Mouse (Mus musculus) midbrain, embryonic 11.5 days (tissue): ENCODE results near the gene Ankrd36. TPM values are rescaled to one million over a fixed set of nuclear protein-coding genes. Genes with fewer than 3 reads are reported as not detected.

Experiments
- ATAC-seq: fragments of 200-750 bp; cut with Nextera tagmentation; 2 replicates; pipeline ENCODE4 v1.8.0; 2017; ENCODE audit warnings: moderate TSS enrichment, moderate library complexity; ENCODE audit not compliant: low FRiP score
- DNase-seq: peaks from one replicate; pipeline ENCODE4 v3.0.0; 2015; ENCODE audit warnings: low spot score; ENCODE audit errors: missing footprints
- H3K27ac ChIP-seq: fragments of 300-500 bp; sonication (generic); 2 replicates; pipeline ENCODE4 v1.5.1; 2014; ENCODE audit warnings: low read depth, low read length
- H3K27me3 ChIP-seq: fragments of 300-500 bp; sonication (generic); 2 replicates; pipeline ENCODE4 v1.6.1; 2014; ENCODE audit warnings: mild to moderate bottlenecking, low read length, moderate library complexity, mixed read lengths; ENCODE audit not compliant: control insufficient read depth, insufficient read depth
- H3K36me3 ChIP-seq: fragments of 300-500 bp; sonication (generic); 2 replicates; pipeline ENCODE4 v1.6.1; 2014; ENCODE audit warnings: mild to moderate bottlenecking, low read length, moderate library complexity, mixed read lengths; ENCODE audit not compliant: control insufficient read depth, insufficient read depth
- H3K4me1 ChIP-seq: fragments of 300-500 bp; sonication (generic); 2 replicates; pipeline ENCODE4 v1.6.1; 2014; ENCODE audit warnings: low read length; ENCODE audit not compliant: control insufficient read depth, insufficient read depth
- H3K4me2 ChIP-seq: fragments of 300-500 bp; sonication (generic); 2 replicates; pipeline ENCODE4 v1.6.1; 2014; ENCODE audit warnings: mild to moderate bottlenecking, moderate library complexity
- H3K4me3 ChIP-seq: fragments of 300-500 bp; sonication (generic); 2 replicates; pipeline ENCODE4 v1.5.1; 2014; ENCODE audit warnings: low read depth, low read length
- H3K9ac ChIP-seq: fragments of 300-500 bp; sonication (generic); 2 replicates; pipeline ENCODE4 v1.6.1; 2014; ENCODE audit warnings: low read length
- H3K9me3 ChIP-seq: fragments of 300-500 bp; sonication (generic); 2 replicates; pipeline ENCODE4 v1.6.1; 2016; ENCODE audit warnings: low read length; ENCODE audit not compliant: control insufficient read depth
- WGBS: fragments of 180-500 bp; shearing (Covaris S2); extraction: QIAGEN DNeasy Blood & Tissue Kit; methylation state at CpG from one replicate; pipeline ENCODE4 v1.1.7; 2014; 5-methylcytosine and 5-hydroxymethylcytosine counted together
- polyA plus RNA-seq: library from polyadenylated mRNA; unstranded; fragments of >200 nt; fragmentation: Nextera tagmentation; extraction: Ambion mirVana; gene quantifications from 2 replicates; pipeline ENCODE4 v1.2.1, GENCODE M21; 2014

Gene Ankrd36
- polyA plus RNA-seq, 1 experiment from 2014 or later = not detected

DNA sequence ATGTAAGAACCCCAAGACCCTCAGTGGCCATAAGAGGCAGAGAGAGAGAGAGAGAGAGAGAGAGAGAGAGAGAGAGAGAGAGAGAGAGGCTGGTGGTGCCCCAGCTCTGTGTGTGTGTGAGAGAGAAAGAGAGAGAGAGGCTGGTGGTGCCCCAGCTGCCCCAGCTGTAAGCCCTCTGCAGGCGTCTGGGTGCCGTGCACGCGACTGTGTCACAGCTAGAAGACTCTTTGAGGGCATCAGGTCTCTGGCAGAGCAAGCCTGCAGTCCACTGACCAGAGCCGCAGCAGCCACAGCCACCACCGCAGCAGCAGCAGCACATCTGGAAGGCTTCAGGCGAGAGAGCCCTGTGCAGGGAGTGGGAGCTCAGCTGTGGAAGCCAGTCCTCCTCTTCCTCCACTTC lies 114.8 kb downstream of the Ankrd36 start:
- no peak overlapping the region for H3K4me3 ChIP-seq
- DNase-seq (no peak), ATAC-seq (no peak)
- H3K27ac ChIP-seq = no peak overlapping the region
- no peaks in the 10 kb centered on the region for H3K36me3 ChIP-seq
- no peaks in the 10 kb centered on the region for H3K9me3 ChIP-seq
- H3K4me2 ChIP-seq = no peak overlapping the region
- no peaks in the 10 kb centered on the region for H3K4me1 ChIP-seq
- H3K9ac ChIP-seq = no peak overlapping the region
- no peaks in the 10 kb centered on the region for H3K27me3 ChIP-seq
- WGBS = 39% methylated on average over 7 of the region's 7 CpGs

DNA sequence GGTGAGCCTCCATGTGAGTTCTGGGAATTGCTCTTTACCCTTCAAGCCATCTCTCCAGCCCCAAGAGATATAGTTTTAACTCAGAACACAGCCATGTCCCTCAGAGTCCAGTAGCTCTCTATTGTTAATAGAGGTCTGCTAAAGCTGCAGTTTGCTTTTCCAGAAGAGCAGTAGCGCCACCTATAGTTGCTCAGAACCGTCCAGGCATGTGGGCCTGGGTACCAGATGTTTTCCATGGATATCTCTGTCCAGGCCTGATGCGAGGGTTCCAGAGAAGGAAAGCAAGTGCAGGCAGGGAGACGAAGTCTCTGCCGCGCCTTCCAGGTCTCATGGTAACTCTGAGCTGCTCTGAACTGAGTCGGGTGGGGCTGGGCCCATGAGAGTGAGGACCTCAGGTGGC lies 122.3 kb downstream of the Ankrd36 start:
- Histone ChIP-seq H3K4me1 (no peaks in the 10 kb centered on the region), H3K4me2 (no peak overlapping the region), H3K4me3 (no peak overlapping the region), H3K27me3 (no peaks in the 10 kb centered on the region), H3K36me3 (no peaks in the 10 kb centered on the region), H3K27ac (no peak overlapping the region), H3K9me3 (no peaks in the 10 kb centered on the region), H3K9ac (no peak overlapping the region)
- no peak for ATAC-seq
- WGBS = 36% methylated on average over 7 of the region's 7 CpGs
- DNase-seq = no peak

DNA sequence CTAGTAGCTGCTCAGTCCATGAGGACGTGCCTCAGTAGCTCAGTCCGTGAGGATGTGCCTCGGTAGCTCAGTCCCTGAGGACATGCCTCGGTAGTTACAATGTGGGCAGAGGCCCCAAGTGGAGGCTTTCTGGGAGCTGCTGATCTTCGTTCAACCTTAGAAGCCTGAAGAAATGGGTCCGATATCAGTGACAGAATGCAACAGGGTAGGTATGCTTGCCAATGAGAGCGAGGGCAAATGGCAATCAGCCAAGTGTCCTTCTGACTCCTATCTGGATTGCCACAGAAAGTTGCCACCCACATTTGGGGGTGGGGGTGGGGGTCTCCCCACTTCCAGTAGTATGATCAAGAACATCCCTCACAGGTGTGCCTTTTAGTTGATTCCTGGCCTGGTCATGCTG lies 131.3 kb downstream of the Ankrd36 start:
- no peak for ATAC-seq
- no peak overlapping the region for H3K4me3 ChIP-seq

DNA sequence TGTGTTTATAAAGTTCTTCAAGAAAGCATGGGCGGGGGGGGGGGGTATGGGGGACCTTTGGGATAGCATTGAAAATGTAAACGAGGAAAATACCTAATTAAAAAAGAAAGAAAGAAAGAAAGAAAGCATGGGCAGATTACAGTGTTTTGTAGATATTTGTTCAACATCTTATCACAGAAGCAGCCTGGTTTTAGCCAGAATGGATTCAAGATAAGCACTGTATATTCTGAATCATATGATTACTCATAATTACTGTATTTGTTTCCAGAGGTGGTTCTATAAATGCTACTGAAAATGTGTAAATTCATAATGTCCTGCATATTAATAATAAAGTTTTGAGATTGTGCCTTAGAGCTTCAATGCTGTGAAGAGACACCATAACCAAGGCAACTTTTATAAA lies 131.8 kb downstream of the Ankrd36 start:
- ATAC-seq (no peak), DNase-seq (no peak)
- no peak overlapping the region for H3K9ac ChIP-seq
- H3K9me3 ChIP-seq = no peaks in the 10 kb centered on the region
- H3K27ac ChIP-seq = no peak overlapping the region
- peaks cover 8% of the 10 kb centered on the region for H3K36me3 ChIP-seq
- H3K4me3 ChIP-seq = no peak overlapping the region
- H3K4me2 ChIP-seq = no peak overlapping the region
- H3K4me1 ChIP-seq = peaks cover 2% of the 10 kb centered on the region
- WGBS = 85% methylated on average over 2 of the region's 2 CpGs
- no peaks in the 10 kb centered on the region for H3K27me3 ChIP-seq

More for the DNA sequence above, 131.3 kb downstream of the Ankrd36 start:
- Histone ChIP-seq H3K9me3 (no peaks in the 10 kb centered on the region), H3K27me3 (no peaks in the 10 kb centered on the region), H3K4me1 (no peaks in the 10 kb centered on the region; the same call in 1 of the 2 replicates), H3K36me3 (peaks cover 8% of the 10 kb centered on the region), H3K27ac (no peak overlapping the region), H3K9ac (no peak overlapping the region), H3K4me2 (no peak overlapping the region)
- WGBS = 91% methylated on average over 7 of the region's 7 CpGs
- DNase-seq = no peak

DNA sequence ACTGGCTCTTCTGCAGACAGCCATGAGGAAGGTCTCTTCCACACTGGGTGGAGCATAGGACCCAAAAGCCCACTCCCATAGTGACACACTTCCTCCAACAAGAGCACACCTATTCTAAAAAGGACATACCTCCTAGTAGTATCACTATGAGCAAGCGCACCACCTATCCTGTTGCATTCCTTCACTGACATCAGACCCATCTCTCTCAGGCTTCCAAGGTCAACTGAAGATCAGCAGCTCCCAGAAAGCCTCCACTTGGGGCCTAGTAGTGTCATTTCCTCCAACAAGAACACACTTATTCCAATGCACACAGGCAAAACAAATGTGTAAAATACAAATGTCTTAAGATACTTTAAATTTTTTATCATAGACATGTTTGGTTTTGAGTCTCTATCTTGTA lies 132.3 kb downstream of the Ankrd36 start:
- Histone ChIP-seq H3K9me3 (no peaks in the 10 kb centered on the region), H3K9ac (no peak overlapping the region), H3K27ac (no peak overlapping the region), H3K36me3 (peaks cover 8% of the 10 kb centered on the region), H3K4me2 (no peak overlapping the region), H3K27me3 (no peaks in the 10 kb centered on the region), H3K4me3 (no peak overlapping the region), H3K4me1 (peaks cover 7% of the 10 kb centered on the region)
- 95% methylated on average over 1 of the region's 1 CpGs for WGBS
- no peak for ATAC-seq
- DNase-seq = no peak

DNA sequence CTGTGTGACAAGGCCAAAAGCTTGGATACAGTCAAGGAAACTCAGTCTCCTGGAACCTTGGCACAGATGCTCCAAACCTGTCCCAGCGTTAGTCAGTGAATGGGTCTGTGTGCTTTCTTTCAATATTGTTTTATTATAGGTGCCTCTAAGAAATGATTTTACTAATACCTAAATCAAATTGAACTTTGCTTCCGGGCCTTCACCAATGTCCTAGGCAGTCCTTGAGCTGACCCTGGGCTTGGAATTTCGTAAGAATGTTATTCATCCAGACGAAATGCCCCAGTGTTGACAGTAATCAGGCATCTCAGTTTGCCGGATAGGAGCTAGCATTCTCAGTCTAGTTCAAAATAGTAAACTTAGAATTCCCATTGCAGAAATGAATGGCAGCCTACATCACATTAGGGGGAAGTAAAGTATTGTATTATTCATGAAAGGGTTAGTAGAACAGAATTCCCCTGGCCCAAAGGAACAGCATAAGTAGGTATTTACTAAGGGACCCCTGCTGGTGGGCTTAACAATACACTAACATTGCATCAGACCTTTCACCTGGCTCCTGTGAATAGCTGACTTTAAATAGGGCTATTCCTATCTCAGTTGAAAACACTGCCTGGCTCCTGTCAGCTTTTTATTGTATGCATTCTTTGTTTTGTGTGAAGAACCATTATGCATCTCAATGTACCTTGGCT lies 132.9 kb downstream of the Ankrd36 start:
- H3K4me1 ChIP-seq = peaks cover 10% of the 10 kb centered on the region
- no peak for DNase-seq
- ATAC-seq = no peak
- H3K4me3 ChIP-seq = no peak overlapping the region
- H3K4me2 ChIP-seq = no peak overlapping the region
- no peak overlapping the region for H3K27ac ChIP-seq
- H3K36me3 ChIP-seq = peaks cover 8% of the 10 kb centered on the region
- no peak overlapping the region for H3K9ac ChIP-seq
- H3K27me3 ChIP-seq = no peaks in the 10 kb centered on the region
- WGBS = 85% methylated on average over 5 of the region's 5 CpGs
- no peaks in the 10 kb centered on the region for H3K9me3 ChIP-seq

DNA sequence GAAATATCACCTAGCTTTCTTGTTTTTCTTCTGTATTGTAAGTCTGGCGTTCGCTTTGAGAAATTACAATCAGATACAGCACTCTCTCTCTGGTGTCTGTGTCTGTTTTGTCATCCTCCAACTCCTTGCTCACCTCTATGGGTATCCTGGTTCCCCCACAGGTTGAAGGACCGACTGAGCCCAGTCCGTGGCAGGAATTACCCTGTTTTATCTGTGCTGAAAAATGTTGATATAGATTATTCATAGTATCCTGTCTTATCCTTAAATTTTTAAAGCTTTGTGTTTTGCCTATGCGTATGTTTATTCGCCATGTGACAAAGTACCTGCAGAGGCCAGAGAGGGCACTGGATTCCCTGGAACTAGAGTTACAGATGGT lies 133.5 kb downstream of the Ankrd36 start:
- WGBS = 91% methylated on average over 6 of the region's 6 CpGs
- no peak overlapping the region for H3K4me2 ChIP-seq

DNA sequence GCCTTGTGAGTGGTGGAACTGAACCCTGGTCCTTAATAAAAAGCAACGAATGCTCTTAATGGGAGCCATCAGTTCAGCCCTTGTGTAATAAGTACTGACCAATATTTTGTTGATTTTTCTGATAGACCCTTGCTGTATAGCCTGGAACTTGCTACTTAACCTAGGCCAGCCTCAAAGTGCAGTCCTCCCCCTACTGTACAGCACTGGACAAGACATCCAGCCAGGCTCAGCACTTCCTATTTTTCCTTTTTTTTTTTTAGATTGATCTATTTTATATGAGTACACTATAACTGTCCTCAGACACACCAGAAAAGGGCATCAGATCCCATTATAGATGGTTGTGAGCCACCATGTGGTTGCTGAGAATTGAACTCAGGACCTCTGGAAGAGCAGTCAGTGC lies 133.9 kb downstream of the Ankrd36 start:
- H3K27ac ChIP-seq = no peak overlapping the region
- peaks cover 8% of the 10 kb centered on the region for H3K36me3 ChIP-seq
- H3K27me3 ChIP-seq = no peaks in the 10 kb centered on the region
- H3K9me3 ChIP-seq = no peaks in the 10 kb centered on the region
- DNase-seq = no peak
- WGBS = 94% methylated on average over 1 of the region's 1 CpGs
- no peak overlapping the region for H3K4me3 ChIP-seq
- H3K4me1 ChIP-seq = peaks cover 10% of the 10 kb centered on the region
- H3K9ac ChIP-seq = no peak overlapping the region
- H3K4me2 ChIP-seq = no peak overlapping the region
- no peak for ATAC-seq

More for the DNA sequence above, 133.5 kb downstream of the Ankrd36 start:
- Histone ChIP-seq H3K4me1 (peaks cover 10% of the 10 kb centered on the region), H3K4me3 (no peak overlapping the region), H3K9me3 (no peaks in the 10 kb centered on the region), H3K36me3 (peaks cover 8% of the 10 kb centered on the region), H3K27me3 (no peaks in the 10 kb centered on the region), H3K27ac (no peak overlapping the region), H3K9ac (no peak overlapping the region)
- ATAC-seq (no peak), DNase-seq (no peak)

DNA sequence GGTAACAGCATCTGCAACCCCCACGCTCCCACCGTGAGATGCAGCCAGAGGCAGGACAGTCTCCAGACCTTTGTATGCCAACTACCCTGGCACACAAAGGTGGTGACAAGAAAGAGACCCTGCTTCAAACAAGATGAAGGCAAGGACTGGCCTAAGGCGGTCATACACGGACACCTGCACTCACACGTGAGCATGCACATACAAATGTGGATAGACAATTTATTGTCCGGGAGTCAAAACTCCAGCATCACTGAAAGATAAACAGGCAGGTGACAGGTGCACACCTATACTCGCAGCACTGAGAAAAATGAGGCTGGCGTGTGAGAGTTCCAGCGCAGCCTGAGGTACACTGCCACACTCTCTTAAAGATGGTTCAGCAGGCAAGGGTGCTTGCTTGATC lies 136.5 kb downstream of the Ankrd36 start:
- H3K27ac ChIP-seq = no peak overlapping the region
- H3K9me3 ChIP-seq = no peaks in the 10 kb centered on the region
- peaks cover 10% of the 10 kb centered on the region for H3K4me1 ChIP-seq
- ATAC-seq = no peak
- no peak overlapping the region for H3K9ac ChIP-seq
- H3K36me3 ChIP-seq = peaks cover 8% of the 10 kb centered on the region
- no peak overlapping the region for H3K4me2 ChIP-seq
- 94% methylated on average over 9 of the region's 9 CpGs for WGBS
- H3K27me3 ChIP-seq = no peaks in the 10 kb centered on the region
- DNase-seq = no peak
- H3K4me3 ChIP-seq = no peak overlapping the region
